Mouse (Mus musculus) heart, postnatal 10 days (tissue): ENCODE data around the gene Kitl. TPM values are rescaled to one million over a fixed set of nuclear protein-coding genes. Genes with fewer than 3 reads are reported as not detected.
A peak's percentile ranks its signal among the peaks of the same experiment; 100 is the strongest.

Source experiments
- DNase-seq, 2 experiments: peaks; one replicate each; pipeline ENCODE4 v3.0.0; 2021
- intact Hi-C: fragments of 180-260 bp; cut with DNase I; formaldehyde crosslinking; loops from one replicate; pipeline ENCODE4 v1.15.1; 2025
- total RNA-seq, 2 experiments: library from RNA; stranded (reverse); gene quantifications; 2 replicates each; pipeline ENCODE4 v1.2.3; 2021

The Kitl gene
- 100 to 1,000 TPM; 123 to 129 TPM for total RNA-seq

GRCm38 (mm10) chr10:100015370-100016325, at the start of gene Kitl:
Gene Kitl, plus strand, starts transcription at chr10:100015630.
- intact Hi-C loops, result loop anchor here (2.0 to 10.0 kb wide), 5 partner anchors 137 to 459 kb away; no protein-coding TSS in a partner anchor
- DNase-seq, result peak; percentile 82 to 85

GRCm38 (mm10) chr10:99972866-99973265, 42.6 kb upstream of the Kitl start:
- DNase-seq, result no peak
- intact Hi-C loops, result no loop called here

- intact Hi-C loops, result no loop called here
- DNase-seq, result no peak
Observed at GRCm38 (mm10) chr10:99980096-99980495, 35.3 kb upstream of the Kitl start.

- no peak for DNase-seq
- intact Hi-C loops, result no loop called here
Observed at GRCm38 (mm10) chr10:99980916-99981315, 34.5 kb upstream of the Kitl start.

GRCm38 (mm10) chr10:99981887-99982286, 33.5 kb upstream of the Kitl start:
- no peak for DNase-seq
- intact Hi-C loops, result no loop called here

GRCm38 (mm10) chr10:99986745-99987144, 28.7 kb upstream of the Kitl start:
- no peak for DNase-seq
- intact Hi-C loops, result no loop called here

- intact Hi-C loops, result no loop called here
- DNase-seq, result no peak
Observed at GRCm38 (mm10) chr10:99989758-99990157, 25.7 kb upstream of the Kitl start.

GRCm38 (mm10) chr10:99992121-99992520, 23.3 kb upstream of the Kitl start:
- no peak for DNase-seq
- intact Hi-C loops, result no loop called here

GRCm38 (mm10) chr10:100001452-100001851, 14.0 kb upstream of the Kitl start:
- intact Hi-C loops, result no loop called here
- DNase-seq, result no peak

GRCm38 (mm10) chr10:100003797-100004196, 11.6 kb upstream of the Kitl start:
- intact Hi-C loops, result no loop called here
- DNase-seq, result no peak

- DNase-seq, result no peak
- intact Hi-C loops, result loop anchor here (5.0 to 10.0 kb wide), 3 partner anchors 52 to 465 kb away; no protein-coding TSS in a partner anchor
Observed at GRCm38 (mm10) chr10:100009681-100010080, 5.7 kb upstream of the Kitl start.

GRCm38 (mm10) chr10:100010291-100010690, 5.1 kb upstream of the Kitl start:
- no peak for DNase-seq
- intact Hi-C loops, result loop anchor here (5.0 to 10.0 kb wide), 3 partner anchors 53 to 465 kb away; no protein-coding TSS in a partner anchor

GRCm38 (mm10) chr10:100014096-100014495, 1.3 kb upstream of the Kitl start:
- DNase-seq, result no peak
- intact Hi-C loops, result loop anchor here (5.0 to 10.0 kb wide), 3 partner anchors 57 to 461 kb away; no protein-coding TSS in a partner anchor

- peak; percentile 64 for DNase-seq
- intact Hi-C loops, result loop anchor here (2.0 to 10.0 kb wide), 5 partner anchors 136 to 458 kb away; no protein-coding TSS in a partner anchor
Observed at GRCm38 (mm10) chr10:100016326-100016709, 888 bp downstream of the Kitl start.

GRCm38 (mm10) chr10:100016941-100017770, 1.7 kb downstream of the Kitl start:
- no peak for DNase-seq
- intact Hi-C loops, result loop anchor here (2.0 to 10.0 kb wide), 5 partner anchors 135 to 458 kb away; no protein-coding TSS in a partner anchor

- intact Hi-C loops, result loop anchor here (2.0 to 10.0 kb wide), 6 partner anchors 135 to 457 kb away; no protein-coding TSS in a partner anchor
- peak in 1 of 2 experiments; percentile 16 for DNase-seq
Observed at GRCm38 (mm10) chr10:100017771-100018070, 2.3 kb downstream of the Kitl start.

- DNase-seq, result no peak
- intact Hi-C loops, result loop anchor here (2.0 to 10.0 kb wide), 5 partner anchors 134 to 456 kb away; no protein-coding TSS in a partner anchor
Observed at GRCm38 (mm10) chr10:100018493-100018892, 3.1 kb downstream of the Kitl start.

GRCm38 (mm10) chr10:100019246-100020195, 4.1 kb downstream of the Kitl start:
- DNase-seq, result no peak
- intact Hi-C loops, result loop anchor here (2.0 to 10.0 kb wide), 5 partner anchors 133 to 455 kb away; no protein-coding TSS in a partner anchor

- DNase-seq, result no peak
- intact Hi-C loops, result no loop called here
Observed at GRCm38 (mm10) chr10:100022090-100022834, 6.8 kb downstream of the Kitl start.
